Mouse (Mus musculus) CD4-positive helper T cell, adult 2 months (primary cell): ENCODE results near the gene Galntl5.
"Not testable (repeated sequence)": the region's sequence is repeated elsewhere in the genome, so short reads cannot be mapped to it uniquely, and the experiment has no call there.

Experiments
- DNase-seq: peaks from one replicate; pipeline ENCODE4 v3.0.0-alpha.2; 2012; ENCODE audit warnings: low read depth, missing footprints, low spot score

The Galntl5 gene

DNA sequence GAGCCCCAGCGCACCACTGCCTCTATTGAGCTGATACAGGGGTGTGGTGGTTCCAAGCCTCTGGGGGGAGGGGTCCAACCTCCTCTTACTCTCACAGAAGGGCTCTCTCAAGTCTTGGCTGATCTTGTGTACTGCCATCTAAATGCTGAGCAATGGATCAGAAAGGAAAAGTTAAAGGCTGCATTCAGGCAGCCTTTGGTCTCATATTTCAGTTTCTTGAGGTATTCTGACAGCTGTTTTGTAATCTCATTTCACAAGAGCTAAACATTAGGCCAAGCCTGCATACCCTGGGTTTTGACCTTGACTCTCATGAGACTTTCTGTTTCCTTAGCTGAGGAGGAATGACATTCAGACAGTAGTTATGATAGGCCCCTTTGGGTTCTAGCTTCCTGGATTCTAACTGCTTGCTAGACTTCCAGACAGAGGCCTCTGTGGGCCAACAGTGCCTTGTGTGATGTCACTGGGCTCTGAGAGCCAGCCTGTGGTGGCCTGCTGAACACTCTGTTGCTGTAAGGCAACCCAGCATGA is at the start of gene Galntl5:
Gene Galntl5, plus strand, starts transcription at position 457 of the 528 bp plus-strand sequence.
- DNase-seq: no peak

DNA sequence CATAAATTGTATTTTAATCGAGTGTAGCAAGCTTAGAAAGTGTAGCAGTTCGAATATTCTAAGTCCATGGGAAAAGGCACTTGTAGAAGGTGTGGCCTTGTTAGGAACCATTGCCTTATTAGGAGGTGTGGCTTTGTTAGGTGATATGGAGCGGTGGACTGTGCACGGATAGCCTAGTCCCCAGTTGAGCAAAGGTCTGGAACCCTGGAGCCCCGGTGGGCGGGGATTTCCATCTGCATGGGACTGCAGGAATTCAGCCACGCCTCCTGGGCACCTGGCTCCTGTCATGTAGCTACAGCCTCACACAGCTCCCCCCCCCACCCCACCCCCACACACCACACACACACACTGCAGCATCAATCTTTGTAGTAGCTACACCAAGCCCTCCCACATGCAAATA is 34.6 kb upstream of the Galntl5 start:
- DNase-seq: no peak

DNA sequence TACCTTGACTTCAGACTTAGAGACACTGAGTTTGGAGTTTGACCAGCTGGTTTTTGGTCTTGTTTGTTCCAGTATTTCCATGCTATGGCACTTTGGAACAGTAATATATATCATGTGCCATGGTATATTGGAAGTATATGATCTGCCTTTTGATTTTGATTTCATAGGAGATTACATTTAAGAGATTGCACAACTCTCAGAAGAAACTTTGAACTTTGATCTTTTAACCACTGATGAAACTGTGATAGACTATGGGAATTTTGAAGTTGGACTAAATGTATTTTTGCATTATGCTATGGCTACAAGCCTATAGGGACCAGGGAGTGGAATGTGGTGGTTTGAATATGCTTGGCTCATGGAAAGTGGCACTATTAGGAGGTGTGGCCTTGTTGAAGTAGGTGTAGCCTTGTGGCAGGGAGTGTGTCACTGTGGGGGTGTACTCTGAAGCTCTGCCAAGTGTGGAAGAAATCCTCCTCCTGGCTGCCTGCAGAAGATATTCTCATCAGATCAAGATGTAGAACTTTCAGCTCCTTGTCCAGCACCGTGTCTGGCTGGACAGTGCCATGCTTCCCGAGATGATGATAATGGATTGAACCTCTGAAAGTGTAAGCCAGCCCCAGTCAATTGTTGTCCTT is 31.8 kb upstream of the Galntl5 start:
- DNase-seq: no peak

DNA sequence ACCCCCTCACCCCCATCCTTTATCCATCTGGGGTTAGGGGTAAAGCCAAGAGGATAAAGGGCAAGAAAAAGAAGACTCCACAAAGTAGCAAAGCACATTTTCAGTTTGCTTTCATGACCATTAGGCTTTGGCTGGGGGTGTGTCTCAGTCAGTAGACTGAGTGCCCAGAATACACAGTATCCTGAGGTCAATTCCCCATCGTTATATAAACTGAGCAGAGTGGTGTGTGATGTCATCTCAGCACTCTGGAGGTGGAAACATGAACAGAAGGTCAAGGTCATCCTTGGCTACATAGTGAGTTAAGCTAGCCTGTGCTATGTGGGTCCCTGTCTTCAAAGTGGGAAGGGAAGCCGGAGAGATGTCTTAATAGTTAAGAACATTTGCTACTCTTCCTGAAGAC is 27.8 kb upstream of the Galntl5 start:
- DNase-seq: no peak

DNA sequence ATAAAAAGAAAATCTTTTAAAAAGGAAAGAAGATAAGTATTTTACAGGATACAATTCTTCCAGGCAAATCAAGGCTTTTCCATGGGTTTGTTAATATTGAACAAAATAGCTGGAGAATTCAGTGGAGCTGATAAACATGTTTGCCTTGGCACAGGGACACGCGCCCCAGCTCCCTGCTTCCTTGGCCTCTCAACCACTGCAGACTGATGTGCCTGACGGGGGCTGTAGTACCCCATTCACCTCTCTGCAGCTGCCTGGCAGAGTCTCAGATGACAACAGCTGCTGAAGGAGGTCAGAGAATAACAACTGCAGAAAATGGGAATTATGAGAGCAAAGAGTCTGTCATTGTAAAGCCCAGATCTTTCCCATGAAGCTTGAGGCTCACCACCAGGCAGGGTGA is 27.3 kb upstream of the Galntl5 start:
- no peak for DNase-seq

DNA sequence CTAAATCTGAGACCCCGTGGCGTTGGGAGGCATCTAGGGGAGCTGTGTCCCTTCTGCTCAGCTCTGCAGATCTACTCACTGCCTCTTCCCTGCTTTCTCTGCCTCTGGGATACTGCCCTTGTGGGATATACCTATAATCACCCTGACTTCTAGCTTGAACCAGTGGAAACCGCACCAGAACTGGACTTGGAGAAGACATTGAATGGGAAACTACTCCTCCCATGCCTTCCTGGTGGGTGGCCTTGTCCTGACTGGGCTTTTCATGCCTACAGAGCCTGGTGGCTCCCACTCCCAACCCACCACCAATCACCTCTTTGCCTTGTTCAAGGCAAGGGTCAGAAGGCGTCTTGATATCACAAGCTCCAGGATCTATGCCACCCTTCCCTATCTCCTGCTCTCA is 26.4 kb upstream of the Galntl5 start:
- DNase-seq: no peak

DNA sequence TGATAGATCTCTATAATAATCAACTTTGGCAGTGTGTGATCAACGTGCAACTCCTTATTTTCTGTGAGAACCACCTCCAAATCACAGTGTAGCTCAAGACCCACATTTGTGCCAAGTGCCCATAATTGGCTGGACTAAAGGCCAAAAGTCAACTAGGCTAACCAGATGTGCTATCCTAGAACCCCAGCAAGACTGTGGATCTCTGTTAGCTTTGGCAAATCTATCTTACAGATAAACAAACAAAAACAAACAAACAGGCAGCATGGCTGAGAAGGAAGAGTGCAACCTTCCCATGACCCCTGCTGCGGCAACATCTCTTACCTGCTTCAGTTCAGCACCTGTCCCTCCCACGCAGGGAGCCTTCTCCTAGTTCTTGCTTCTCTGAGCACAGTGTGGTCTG is 25.9 kb upstream of the Galntl5 start:
- DNase-seq: no peak

DNA sequence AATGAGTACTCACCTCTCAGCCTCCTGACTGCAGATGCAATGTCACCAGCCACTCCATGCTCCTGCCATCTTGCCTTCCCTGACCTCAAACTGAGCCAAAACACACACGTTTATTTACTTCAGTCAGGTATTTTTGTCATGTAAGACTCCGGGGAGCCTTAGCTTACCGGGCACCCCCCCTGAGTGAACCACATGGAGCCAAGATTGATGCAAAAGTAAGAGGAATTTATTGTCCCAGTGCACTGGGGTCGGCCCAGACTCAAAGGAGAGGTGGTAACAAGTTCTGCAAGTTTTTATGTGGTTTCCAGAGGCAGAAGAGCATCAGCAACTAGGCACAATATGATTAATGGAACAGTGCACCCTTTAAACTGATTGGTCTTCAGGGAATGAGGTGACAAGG is 24.1 kb upstream of the Galntl5 start:
- no peak for DNase-seq

DNA sequence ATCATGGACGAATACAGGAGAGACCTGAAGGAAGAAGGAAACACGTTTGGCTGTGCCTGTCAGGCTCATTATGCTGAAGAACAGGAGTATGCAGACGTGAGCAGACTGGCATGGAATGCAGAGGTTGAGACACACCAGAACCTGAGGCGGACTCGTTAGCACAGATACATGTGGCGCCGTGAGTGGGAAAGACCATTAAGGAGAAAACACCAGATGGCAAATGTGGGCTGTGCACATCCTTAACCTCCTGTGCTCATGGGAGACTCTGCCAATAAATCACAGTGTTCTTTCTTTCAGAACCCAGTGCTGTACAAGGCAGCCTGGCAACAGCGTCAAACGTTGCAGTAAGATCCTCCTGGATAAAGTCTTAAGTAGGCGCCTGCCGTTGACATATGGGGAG is 20.7 kb upstream of the Galntl5 start:
- DNase-seq: no peak

DNA sequence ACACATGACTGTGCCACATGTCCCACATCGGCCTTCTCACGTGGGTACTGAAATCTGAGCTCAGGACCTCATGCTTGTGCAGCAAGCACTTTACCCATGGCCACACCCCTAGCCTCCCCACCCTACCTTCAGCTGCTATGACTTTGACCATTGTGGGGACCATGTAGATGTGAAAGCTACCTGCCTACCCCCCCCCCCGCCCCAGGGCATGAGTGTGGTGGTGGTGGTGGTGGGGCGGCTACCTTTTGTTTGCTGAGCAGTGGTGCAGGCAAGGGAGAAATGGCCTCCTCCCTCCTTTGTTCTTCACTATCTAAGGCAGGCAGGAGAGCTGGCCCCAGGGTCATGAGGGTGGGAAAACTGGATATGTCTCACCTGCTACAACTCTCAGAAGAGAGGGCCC is 18.3 kb upstream of the Galntl5 start:
- DNase-seq: no peak

DNA sequence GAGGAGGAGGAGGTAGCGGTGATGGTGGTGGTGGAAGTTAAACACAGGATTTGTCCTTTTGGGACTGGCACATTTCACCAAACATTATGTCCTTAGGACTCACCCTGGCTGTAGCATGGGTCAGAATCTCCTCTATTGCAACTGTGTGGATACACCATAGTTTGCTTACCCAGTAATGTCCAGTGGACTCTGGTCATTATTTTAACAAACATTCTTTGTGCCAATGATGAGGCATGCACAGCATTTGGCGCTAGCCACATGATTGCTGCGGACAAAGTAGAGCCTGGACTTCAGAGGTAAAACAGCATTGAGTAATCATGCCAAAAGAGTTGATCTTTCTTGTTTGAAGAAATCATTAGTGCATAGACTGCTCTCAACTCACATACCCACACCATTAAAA is 17.3 kb upstream of the Galntl5 start:
- no peak for DNase-seq

DNA sequence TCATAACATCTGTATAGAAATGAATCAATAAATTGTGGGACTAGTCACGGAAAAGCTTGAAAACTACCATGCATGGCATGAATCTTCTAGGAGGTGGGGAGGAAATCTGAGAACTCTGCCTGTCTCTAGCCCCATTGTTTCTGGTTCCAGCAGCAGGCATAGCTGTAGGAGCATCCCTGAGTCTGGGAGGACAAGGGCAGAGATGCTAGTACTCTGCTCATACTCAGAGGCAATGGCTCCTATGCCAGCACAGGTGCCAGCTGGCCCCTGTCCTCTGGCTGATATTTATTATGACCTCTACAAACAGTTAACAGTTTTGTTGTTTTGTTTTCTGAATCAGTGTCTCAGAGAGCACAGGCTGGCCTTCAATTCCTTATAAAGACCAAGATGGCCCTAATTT is 16.9 kb upstream of the Galntl5 start:
- DNase-seq: no peak

DNA sequence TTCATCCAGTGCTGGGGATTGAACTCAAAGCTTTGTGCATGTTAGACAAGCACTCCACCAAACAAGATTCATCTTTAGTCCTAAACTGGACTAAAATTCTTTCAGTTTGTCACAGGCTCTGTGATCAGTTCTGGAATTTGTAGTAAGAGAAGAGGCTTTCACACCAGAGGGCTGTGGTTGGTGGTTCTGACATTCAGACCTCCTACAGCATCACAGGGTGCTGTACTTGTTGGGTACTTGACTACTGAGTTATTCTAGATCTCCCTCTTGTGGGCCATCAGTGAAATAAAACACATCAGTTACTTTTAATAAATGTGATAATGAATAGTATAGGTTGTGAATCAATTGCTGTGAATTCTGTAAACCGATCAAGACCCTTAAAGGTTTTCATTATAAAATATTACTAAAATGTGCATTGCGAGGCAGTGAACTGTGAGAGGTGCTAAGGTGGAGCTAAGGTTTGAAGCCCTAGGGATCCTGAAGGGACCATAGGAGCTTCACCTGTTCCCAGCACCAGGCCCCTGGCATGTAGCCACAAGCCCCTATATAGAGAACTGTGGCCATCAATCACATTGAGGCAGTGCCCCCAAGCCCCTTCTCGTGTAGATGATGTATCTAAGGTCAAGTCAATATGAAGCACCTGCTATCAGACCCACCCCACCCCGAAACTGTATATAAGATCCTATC is 16.0 kb upstream of the Galntl5 start:
- no peak for DNase-seq

DNA sequence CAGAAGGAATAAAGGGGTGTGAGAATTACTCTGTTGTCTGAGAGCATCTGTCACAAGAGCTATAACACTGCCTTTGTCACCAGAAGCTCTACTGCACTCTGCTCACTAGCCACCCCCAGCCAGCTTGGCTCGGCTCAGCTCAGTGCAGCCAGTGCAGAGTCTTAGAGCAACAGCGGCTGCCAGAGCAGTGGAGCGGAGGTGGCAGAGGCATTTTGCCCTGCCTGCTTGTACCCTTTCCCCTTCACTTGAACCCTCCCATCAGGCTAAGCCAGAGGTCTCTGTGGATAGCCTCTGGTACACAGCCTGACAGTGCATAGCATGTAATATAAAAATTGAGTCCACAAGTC is 15.5 kb upstream of the Galntl5 start:
- no peak for DNase-seq

DNA sequence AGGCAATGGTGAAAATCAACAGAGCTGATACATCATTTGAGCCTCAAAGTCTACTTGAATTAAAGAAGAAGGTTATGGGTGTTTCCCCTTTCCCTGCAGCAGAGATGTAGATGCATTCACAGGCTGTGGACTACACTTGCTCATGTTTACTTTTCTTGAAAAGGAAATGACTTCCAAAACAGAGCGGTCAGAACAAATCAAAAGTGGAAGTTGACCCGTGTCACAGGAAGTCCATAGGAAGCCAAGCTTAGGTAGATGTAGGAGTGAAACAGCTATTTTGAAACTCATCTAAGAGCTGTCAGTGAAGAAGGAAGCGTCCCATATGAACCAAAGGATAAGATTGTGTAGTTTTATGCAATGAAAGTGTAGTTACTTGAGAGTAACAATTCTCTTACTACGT is 14.6 kb upstream of the Galntl5 start:
- no peak for DNase-seq

DNA sequence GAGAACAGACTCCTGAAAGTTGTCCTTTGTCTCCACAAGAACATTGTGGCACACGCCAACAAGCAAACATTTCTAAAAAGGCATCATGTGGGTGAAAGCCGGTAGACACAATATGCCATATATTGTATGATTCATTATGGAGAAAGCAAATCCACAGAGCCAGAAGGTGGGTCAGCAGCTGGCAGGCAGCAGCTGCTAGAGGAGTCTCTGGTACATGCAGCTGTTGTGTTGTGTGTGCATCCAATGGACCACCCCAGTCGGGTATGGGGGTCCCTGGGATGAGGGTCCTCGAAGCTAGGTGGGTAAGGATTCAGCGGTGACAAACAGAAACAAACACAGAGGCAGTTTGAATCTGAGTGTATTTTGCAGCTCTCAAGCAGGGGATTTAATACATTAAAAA is 3.3 kb upstream of the Galntl5 start:
- DNase-seq: not testable (repeated sequence)

DNA sequence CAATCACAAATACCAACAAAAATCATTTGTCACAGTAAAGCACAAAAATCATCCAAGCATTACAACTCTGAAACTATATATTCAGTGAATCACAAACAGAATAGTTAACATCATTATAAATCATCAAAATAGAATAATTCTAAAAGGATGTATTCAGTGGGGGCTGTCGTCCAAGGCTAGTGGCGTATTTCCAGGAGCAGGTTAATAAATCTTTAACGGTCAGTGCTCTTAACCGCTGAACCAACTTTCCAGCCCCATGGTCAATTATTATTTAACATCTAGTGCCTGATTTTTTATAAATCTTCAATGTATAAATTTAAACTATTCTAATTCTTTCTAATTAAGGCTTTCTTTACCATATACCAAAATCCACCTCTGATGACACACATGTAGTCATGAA is 2.7 kb upstream of the Galntl5 start:
- DNase-seq: not testable (repeated sequence)

DNA sequence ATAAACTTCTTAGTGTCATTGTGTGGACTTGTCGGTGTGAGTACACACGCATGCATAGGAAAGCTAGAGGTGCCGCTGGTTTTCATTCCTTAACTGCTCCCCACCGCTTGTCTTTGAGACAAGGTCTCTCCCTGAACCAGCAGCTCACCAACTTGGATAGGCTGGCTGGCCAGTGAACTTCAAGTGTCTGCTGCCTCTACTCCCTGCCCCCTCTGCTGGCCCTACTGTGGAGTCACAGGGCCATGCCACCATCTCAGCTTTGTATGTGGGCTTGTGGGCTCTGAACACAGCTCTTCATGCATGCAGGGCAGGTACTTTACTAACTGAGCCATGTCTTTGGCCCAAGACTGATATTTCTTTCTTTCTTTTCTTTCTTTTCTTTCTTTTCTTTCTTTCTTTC is 2.0 kb upstream of the Galntl5 start:
- DNase-seq: no peak

DNA sequence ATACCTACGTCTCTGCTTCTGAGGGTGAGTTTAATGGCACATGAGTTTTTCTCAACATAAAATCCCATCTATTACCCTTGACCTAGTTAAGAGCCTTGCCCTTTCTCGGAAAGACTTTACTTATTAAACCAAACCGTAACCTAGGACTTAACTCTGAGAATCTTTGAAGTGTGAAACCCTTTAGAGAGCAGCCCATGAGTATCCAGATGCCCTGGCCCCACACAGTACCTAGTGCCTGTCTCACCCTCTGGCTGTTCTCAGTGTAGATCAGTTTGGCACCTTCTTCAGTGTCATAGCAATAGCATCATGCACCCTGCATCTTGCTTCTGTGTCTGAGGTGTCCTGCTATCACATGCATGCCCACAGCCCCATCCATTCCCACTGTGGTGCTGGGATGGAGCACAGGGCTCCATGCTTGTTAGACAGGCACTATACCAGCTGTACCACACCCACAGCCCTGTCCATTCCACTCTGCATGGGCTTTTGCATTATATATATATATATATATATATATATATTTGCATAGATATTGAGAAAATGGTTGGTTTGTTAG is 1.2 kb upstream of the Galntl5 start:
- no peak for DNase-seq

DNA sequence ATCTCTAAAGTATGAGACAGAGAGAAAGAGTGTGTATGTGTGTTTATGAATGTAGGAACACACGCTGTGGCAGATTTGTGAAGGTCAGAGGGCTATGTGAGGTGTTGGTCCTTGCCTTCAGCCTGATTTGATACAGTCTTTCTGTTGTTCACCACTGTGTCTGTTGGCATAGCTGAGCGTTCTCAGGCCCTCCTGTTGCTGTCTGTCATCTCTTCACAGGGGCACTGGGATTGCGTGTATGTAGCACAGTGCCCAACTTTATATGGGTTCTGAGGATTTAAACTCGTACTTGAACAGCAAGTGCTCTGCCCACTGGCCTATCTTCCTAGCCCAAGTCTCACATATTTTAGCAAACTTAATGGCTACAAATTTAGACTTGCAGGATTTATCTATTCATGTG is 2.3 kb downstream of the Galntl5 start:
- no peak for DNase-seq

DNA sequence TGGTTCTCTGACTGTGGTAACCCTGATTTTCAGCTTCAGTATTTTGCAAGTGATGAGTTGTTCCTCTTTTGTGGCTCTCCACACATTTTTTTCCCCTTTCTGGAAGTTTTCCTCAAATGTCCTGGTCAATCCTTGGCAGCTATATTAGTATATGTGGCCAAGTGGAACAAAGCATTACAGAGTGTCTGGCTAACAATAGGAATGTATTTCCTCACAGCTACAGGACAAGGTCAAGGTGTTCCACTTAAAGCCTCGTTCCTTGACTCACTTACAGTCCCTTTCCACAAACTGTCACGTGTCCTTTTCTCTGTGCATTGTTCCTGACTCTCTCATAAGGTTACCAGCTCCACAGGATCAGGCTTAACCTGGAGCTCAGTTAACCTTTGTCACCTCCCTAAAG is 3.3 kb downstream of the Galntl5 start:
- no peak for DNase-seq

DNA sequence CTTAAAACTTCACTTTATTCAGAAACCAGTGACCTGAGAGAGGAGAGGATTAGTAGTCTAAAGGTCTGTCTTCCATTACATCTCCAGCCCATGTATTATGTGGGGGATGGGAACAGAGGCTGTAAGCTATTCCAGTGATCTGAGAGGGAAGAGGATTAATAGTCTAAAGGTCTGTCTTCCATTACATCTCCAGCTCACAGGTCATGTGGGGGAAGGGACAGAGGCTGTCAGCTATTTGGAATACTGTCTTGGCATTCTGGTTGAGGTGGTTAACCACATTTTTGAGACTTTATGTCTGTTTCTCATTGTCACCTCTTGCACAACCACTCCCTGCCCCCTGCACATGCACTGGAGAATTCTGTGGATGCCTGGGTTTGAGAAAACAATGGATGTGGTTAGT is 6.5 kb downstream of the Galntl5 start:
- no peak for DNase-seq

DNA sequence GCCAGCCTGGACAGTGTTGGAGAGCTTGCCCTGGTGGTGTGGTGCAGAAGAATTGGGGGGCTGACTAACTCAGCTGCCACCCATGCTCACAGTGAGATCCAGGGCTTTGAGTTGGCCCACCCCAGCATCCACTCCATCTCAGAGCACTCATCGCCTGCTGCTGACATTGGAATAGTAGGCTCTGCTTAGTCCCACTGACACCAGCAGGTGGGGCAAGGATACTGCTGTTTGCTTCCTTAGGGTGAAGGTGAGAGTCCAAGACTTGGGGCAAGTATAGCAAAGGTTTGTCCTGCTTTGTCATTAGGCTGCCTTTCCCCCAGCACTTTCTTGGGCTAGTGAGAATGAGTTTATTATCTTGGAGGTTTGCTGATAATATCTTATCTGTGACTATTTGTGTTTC is 7.5 kb downstream of the Galntl5 start:
- no peak for DNase-seq
